Mouse (Mus musculus): ENCODE measurements at regions not wholly inside any gene's neighbourhood (a gene's known extent, or its start where the extent isn't known, plus 50 kb on each side); places are given as distances from the start of the nearest gene placed in this dataset.

DNA sequence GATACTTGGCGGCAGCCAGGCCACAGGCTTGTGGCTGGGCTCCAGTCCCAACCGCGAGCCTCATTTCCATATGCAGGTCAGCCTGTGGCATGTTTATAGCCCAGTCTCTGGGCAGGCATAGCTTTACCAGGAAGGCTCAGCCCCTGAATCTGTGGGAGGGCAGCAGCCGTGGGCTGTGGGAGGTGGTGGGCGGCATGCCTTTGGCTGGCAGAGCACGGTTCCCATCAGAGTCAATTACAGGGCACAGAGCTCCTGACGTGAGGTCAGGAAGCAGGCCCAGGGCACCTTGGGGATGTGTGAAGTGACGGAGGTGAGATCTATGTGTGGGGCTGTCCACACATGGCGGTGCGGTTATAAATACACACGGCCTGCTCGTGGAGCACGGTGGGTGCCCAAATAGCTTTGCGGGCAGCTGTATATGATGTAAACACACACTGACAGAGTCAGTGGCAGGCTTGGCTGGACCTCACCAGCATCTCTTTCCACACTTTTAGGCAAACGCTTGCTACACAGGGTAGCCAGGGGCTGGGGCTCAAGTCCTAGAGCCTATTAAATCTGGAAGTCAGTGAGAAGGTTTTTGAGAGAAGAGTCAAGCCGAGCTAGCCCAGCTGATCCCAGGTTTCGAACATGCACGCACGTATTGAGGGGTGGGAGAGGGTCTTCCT, 71.8 kb downstream of the Gm525 start:
- no peak for DNase-seq

- no peak for DNase-seq
Measured at GRCm38 (mm10) chr11:89142527-89143154, 69.0 kb downstream of the Gm525 start.

Data from kidney, adult 18-20 months (tissue).